Mouse (Mus musculus) heart, embryonic 14.5 days (tissue): ENCODE measurements around the gene Gm10377. TPM values are rescaled to one million over a fixed set of nuclear protein-coding genes. Genes with fewer than 3 reads are reported as not detected.
"Not testable (repeated sequence)": the region's sequence is repeated elsewhere in the genome, so short reads cannot be mapped to it uniquely, and the experiment has no call there.

Source experiments
- ATAC-seq: fragments of 200-750 bp; cut with Nextera tagmentation; 2 replicates; pipeline ENCODE4 v1.8.0; 2017; ENCODE audit warnings: low read depth, moderate TSS enrichment; ENCODE audit not compliant: insufficient number of reproducible peaks, insufficient read depth, low FRiP score
- H3K27ac ChIP-seq, 2 experiments: fragments of 200-500 bp in 1 of 2; fragments of 300-500 bp in 1 of 2; sonication (generic) in 1 of 2; replicated peaks in 1 of 2; 2 replicates each; pipeline ENCODE4 v1.5.1; 2012 to 2014; ENCODE audit warnings: low read depth in 2 of 2, low read length in 2 of 2, control low read depth in 1 of 2, mild to moderate bottlenecking in 1 of 2, mixed read lengths in 1 of 2; ENCODE audit not compliant: control insufficient read depth in 1 of 2, insufficient read depth in 1 of 2
- H3K27me3 ChIP-seq: fragments of 300-500 bp; sonication (generic); 2 replicates; pipeline ENCODE4 v1.6.1; 2014; ENCODE audit warnings: mild to moderate bottlenecking, low read length, control low read depth; ENCODE audit not compliant: control insufficient read depth, insufficient read depth
- H3K36me3 ChIP-seq: fragments of 300-500 bp; sonication (generic); 2 replicates; pipeline ENCODE4 v1.6.1; 2014; ENCODE audit warnings: mild to moderate bottlenecking, control low read depth, low read length, mixed read lengths; ENCODE audit not compliant: control insufficient read depth, insufficient read depth
- H3K4me1 ChIP-seq, 2 experiments: fragments of 200-500 bp in 1 of 2; fragments of 300-500 bp in 1 of 2; sonication (generic) in 1 of 2; 2 replicates each; pipeline ENCODE4 v1.6.1; 2012 to 2014; ENCODE audit warnings: low read length in 2 of 2, control low read depth in 1 of 2, mixed read lengths in 1 of 2; ENCODE audit not compliant: control insufficient read depth in 2 of 2, insufficient read depth in 2 of 2
- H3K4me2 ChIP-seq: fragments of 300-500 bp; sonication (generic); 2 replicates; pipeline ENCODE4 v1.6.1; 2014; ENCODE audit warnings: mild to moderate bottlenecking, low read length
- H3K4me3 ChIP-seq, 2 experiments: fragments of 200-500 bp in 1 of 2; fragments of 300-500 bp in 1 of 2; sonication (generic) in 1 of 2; 2 replicates each; pipeline ENCODE4 v1.5.1; 2012 to 2014; ENCODE audit warnings: low read length in 2 of 2, mild to moderate bottlenecking in 2 of 2, control low read depth in 1 of 2, low read depth in 1 of 2, moderate library complexity in 1 of 2; ENCODE audit not compliant: control insufficient read depth in 1 of 2, insufficient read depth in 1 of 2
- H3K9ac ChIP-seq: fragments of 300-500 bp; sonication (generic); 2 replicates; pipeline ENCODE4 v1.6.1; 2014; ENCODE audit warnings: mild to moderate bottlenecking, low read length
- H3K9me3 ChIP-seq: fragments of 300-500 bp; sonication (generic); 2 replicates; pipeline ENCODE4 v1.6.1; 2016; ENCODE audit warnings: low read length, control low read depth; ENCODE audit not compliant: control insufficient read depth
- WGBS: fragments of 180-500 bp; shearing (Covaris S2); extraction: QIAGEN DNeasy Blood & Tissue Kit; methylation state at CpG from one replicate; pipeline ENCODE4 v1.1.7; 2014; 5-methylcytosine and 5-hydroxymethylcytosine counted together
- polyA plus RNA-seq: library from polyadenylated mRNA; unstranded; fragments of >200 nt; fragmentation: Nextera tagmentation; extraction: Ambion mirVana; gene quantifications from 2 replicates; pipeline ENCODE4 v1.2.1, GENCODE M21; 2014

The Gm10377 gene
- polyA plus RNA-seq, result not detected in 2 replicates

DNA sequence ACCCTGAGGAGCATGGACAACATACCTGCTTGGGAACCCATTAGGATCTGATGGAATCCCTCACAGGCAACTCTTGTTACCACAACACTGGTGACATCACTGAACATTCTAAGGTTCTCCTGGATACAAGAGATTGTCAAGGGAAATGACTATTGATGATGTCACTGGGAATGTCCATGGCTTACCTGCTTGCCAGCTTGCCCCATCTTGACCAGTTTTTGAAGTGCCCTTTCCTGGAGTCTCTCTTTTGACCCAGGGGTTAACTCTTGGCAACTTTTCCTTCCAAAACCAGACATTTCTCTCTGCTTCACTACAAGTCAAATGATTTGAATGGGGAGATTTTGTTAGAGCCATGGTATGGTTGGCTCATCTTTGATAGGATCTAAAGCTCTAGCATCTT is at the start of gene Gm10377:
TSS of gene Gm10377 (minus strand) at position 101 of the 400 bp plus-strand sequence.
- not testable (repeated sequence) for H3K4me3 ChIP-seq, H3K4me2 ChIP-seq, H3K9ac ChIP-seq, H3K4me1 ChIP-seq, ATAC-seq, H3K9me3 ChIP-seq, H3K27me3 ChIP-seq, H3K27ac ChIP-seq, H3K36me3 ChIP-seq

DNA sequence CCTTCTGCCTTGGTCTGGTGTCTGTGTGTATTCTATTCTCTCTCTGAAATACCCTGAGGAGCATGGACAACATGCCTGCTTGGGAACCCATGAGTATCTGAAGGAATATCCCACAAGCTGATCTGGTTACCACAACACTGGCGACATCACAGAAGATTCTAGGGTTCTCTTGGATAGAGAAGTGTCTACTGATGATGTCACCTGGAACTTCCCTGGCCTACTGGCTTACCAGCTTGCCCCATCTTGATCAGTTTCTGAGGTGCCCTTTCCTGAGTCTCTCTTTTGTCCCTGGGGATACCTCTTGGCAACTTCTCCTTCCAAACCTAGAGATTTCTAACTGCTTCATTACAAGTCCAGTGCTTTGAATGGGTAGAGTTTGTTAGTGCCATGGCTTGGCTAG is 29.1 kb downstream of the Gm10377 start, which contains the start of gene Gm3015:
TSS of gene Gm3015 (minus strand) at position 101 of the 400 bp plus-strand sequence.
- H3K4me3 ChIP-seq, H3K36me3 ChIP-seq, H3K9ac ChIP-seq, H3K9me3 ChIP-seq, H3K27ac ChIP-seq, H3K27me3 ChIP-seq, H3K4me1 ChIP-seq, H3K4me2 ChIP-seq, ATAC-seq: not testable (repeated sequence)
- 100% methylated on average over 1 of the region's 1 CpGs for WGBS

Other genes with a start within 250 kb of the Gm10377 start
- gene Gm17124, start 198.1 kb downstream of the Gm10377 start, polyA plus RNA-seq, result not detected in 2 replicates
- not detected in 2 replicates for gene Gm3633, start 156.1 kb downstream of the Gm10377 start, polyA plus RNA-seq
- not detected in 2 replicates for gene Gm10378, start 142.0 kb downstream of the Gm10377 start, polyA plus RNA-seq
- gene Gm3015, start 29.2 kb downstream of the Gm10377 start, polyA plus RNA-seq, result not detected in 2 replicates
- gene Gm21977, start 55.5 kb upstream of the Gm10377 start, polyA plus RNA-seq, result not detected in 2 replicates
- not detected in 2 replicates for gene Gm8082, start 195.6 kb upstream of the Gm10377 start, polyA plus RNA-seq
- gene Gm10376, start 217.6 kb upstream of the Gm10377 start, polyA plus RNA-seq, result not detected in 2 replicates